8 mouse cellular contexts compared by ENCODE assay signal in genomic region chr7:82649081-82649445, GRCm38 (mm10). TPM values are rescaled to one million over a fixed set of nuclear protein-coding genes. Genes with fewer than 3 reads are reported as not detected.
DNase-seq lines count a peak whose midpoint lies in the region; ATAC-seq and TF ChIP-seq lines count a peak whose summit lies in the region.

No protein-coding gene starts in this region.

- ATAC-seq in heart, embryonic 11.5 days (replicated peaks; ENCODE audit: insufficient number of reproducible peaks, low FRiP score, low TSS enrichment), result no peak
- ATAC-seq in embryonic facial prominence, embryonic 11.5 days (replicated peaks; ENCODE audit: insufficient number of reproducible peaks, low FRiP score, low TSS enrichment, low read depth), result peak; percentile 30; the same call in 1 of the 2 replicates
- ATAC-seq in intestine, postnatal 0 days, result peak; percentile 85
- ATAC-seq in midbrain, postnatal 0 days (ENCODE audit: low FRiP score), result no peak; the same call in 1 of the 2 replicates
- no peak; the same call in 1 of the 2 replicates for ATAC-seq in cerebellum, adult (ENCODE audit: insufficient number of reproducible peaks, low FRiP score, low TSS enrichment)

- H3K27me3 ChIP-seq in heart, embryonic 11.5 days (ENCODE audit: control insufficient read depth, insufficient read depth, low read length), result no peaks in the 10 kb centered on the region
- no peaks in the 10 kb centered on the region for H3K27me3 ChIP-seq in embryonic facial prominence, embryonic 11.5 days (ENCODE audit: control insufficient read depth, insufficient read depth, low read length)
- no peaks in the 10 kb centered on the region for H3K27me3 ChIP-seq in intestine, postnatal 0 days (replicated peaks; ENCODE audit: control insufficient read depth, insufficient read depth, low read length)
- H3K27me3 ChIP-seq in midbrain, postnatal 0 days (ENCODE audit: insufficient read depth, low read length), result no peaks in the 10 kb centered on the region

- no peaks in the 10 kb centered on the region for H3K4me1 ChIP-seq in heart, embryonic 11.5 days (ENCODE audit: control insufficient read depth, insufficient read depth, low read length)
- H3K4me1 ChIP-seq in embryonic facial prominence, embryonic 11.5 days (ENCODE audit: control insufficient read depth, insufficient read depth, low read length), result no peaks in the 10 kb centered on the region; the same call in 1 of the 2 replicates
- H3K4me1 ChIP-seq in intestine, postnatal 0 days (replicated peaks; ENCODE audit: control insufficient read depth, insufficient read depth, low read length), result no peaks in the 10 kb centered on the region
- no peaks in the 10 kb centered on the region; the same call in 1 of the 2 replicates for H3K4me1 ChIP-seq in midbrain, postnatal 0 days (ENCODE audit: insufficient read depth, low read length)

- WGBS in heart, embryonic 11.5 days (ENCODE audit: insufficient replicate concordance), result 19% methylated on average over 6 of the region's 6 CpGs
- WGBS in embryonic facial prominence, embryonic 11.5 days, result 14% methylated on average over 6 of the region's 6 CpGs
- WGBS in intestine, postnatal 0 days, result 6% methylated on average over 6 of the region's 6 CpGs
- WGBS in midbrain, postnatal 0 days, result 22% methylated on average over 6 of the region's 6 CpGs

- DNase-seq in heart, postnatal 4 days, result no peak
- DNase-seq in CD4-positive, CD25-positive, alpha-beta regulatory T cell, adult 2 months (ENCODE audit: low read depth, low spot score), result peak; percentile 65
- no peak for DNase-seq in embryonic facial prominence, embryonic 11.5 days (ENCODE audit: low spot score)
- DNase-seq in midbrain, postnatal 0 days (ENCODE audit: low spot score), result no peak
- DNase-seq in gastrocnemius, postnatal 10 days, result no peak

- H3K36me3 ChIP-seq in heart, embryonic 11.5 days (ENCODE audit: control insufficient read depth, insufficient read depth, low read length), result peaks cover 2% of the 10 kb centered on the region; the same call in 1 of the 2 replicates
- no peaks in the 10 kb centered on the region for H3K36me3 ChIP-seq in embryonic facial prominence, embryonic 11.5 days (replicated peaks; ENCODE audit: control insufficient read depth, insufficient read depth, low read depth, low read length)
- H3K36me3 ChIP-seq in intestine, postnatal 0 days (ENCODE audit: control insufficient read depth, insufficient read depth), result peaks cover 3% of the 10 kb centered on the region; the same call in 1 of the 2 replicates
- H3K36me3 ChIP-seq in midbrain, postnatal 0 days (ENCODE audit: insufficient read depth, low read length), result peaks cover 6% of the 10 kb centered on the region; the same call in 1 of the 2 replicates

- peak overlapping the region; percentile 67 for H3K4me2 ChIP-seq in heart, embryonic 11.5 days
- H3K4me2 ChIP-seq in embryonic facial prominence, embryonic 11.5 days (ENCODE audit: low read depth, low read length), result peak overlapping the region; percentile 65
- peak overlapping the region; percentile 90 for H3K4me2 ChIP-seq in intestine, postnatal 0 days (replicated peaks; ENCODE audit: low read depth)
- H3K4me2 ChIP-seq in midbrain, postnatal 0 days (ENCODE audit: low read depth, low read length, poor library complexity, severe bottlenecking), result peak overlapping the region; percentile 64

- no peak for TF ChIP-seq CTCF in intestine, postnatal 0 days (IDR thresholded peaks at IDR 0.05; ENCODE audit: low read depth)
- no peak for TF ChIP-seq CTCF in midbrain, postnatal 0 days (IDR thresholded peaks at IDR 0.05)

- no peak overlapping the region for H3K27ac ChIP-seq in heart, embryonic 11.5 days (ENCODE audit: low read depth, low read length)
- no peak overlapping the region for H3K27ac ChIP-seq in embryonic facial prominence, embryonic 11.5 days (replicated peaks; ENCODE audit: low read depth, low read length)
- peak overlapping the region; percentile 88 for H3K27ac ChIP-seq in intestine, postnatal 0 days (ENCODE audit: low read depth, low read length)
- H3K27ac ChIP-seq in midbrain, postnatal 0 days (ENCODE audit: low read depth, low read length), result no peak overlapping the region

- peak overlapping the region; percentile 80 for H3K9ac ChIP-seq in heart, embryonic 11.5 days (ENCODE audit: low read depth, low read length)
- H3K9ac ChIP-seq in embryonic facial prominence, embryonic 11.5 days (replicated peaks; ENCODE audit: low read length), result peak overlapping the region; percentile 71
- peak overlapping the region; percentile 80; the same call in 1 of the 2 replicates for H3K9ac ChIP-seq in intestine, postnatal 0 days (ENCODE audit: low read depth, low read length)
- peak overlapping the region; percentile 69 for H3K9ac ChIP-seq in midbrain, postnatal 0 days (replicated peaks; ENCODE audit: low read length, poor library complexity, severe bottlenecking)

- no peaks in the 10 kb centered on the region for H3K9me3 ChIP-seq in heart, embryonic 11.5 days (replicated peaks; ENCODE audit: control insufficient read depth, low read length)
- no peaks in the 10 kb centered on the region for H3K9me3 ChIP-seq in embryonic facial prominence, embryonic 11.5 days (replicated peaks; ENCODE audit: control insufficient read depth, low read length)
- no peaks in the 10 kb centered on the region for H3K9me3 ChIP-seq in intestine, postnatal 0 days (ENCODE audit: control insufficient read depth)
- no peaks in the 10 kb centered on the region for H3K9me3 ChIP-seq in midbrain, postnatal 0 days (ENCODE audit: low read length)

- H3K4me3 ChIP-seq in heart, embryonic 11.5 days (ENCODE audit: low read depth, low read length), result peak overlapping the region; percentile 80
- peak overlapping the region; percentile 79 for H3K4me3 ChIP-seq in embryonic facial prominence, embryonic 11.5 days (ENCODE audit: low read depth, low read length)
- H3K4me3 ChIP-seq in intestine, postnatal 0 days (ENCODE audit: low read depth, low read length), result peak overlapping the region; percentile 82
- H3K4me3 ChIP-seq in midbrain, postnatal 0 days (ENCODE audit: low read depth, low read length), result peak overlapping the region; percentile 72

RNA-seq across cellular contexts. Expression of gene Efl1, which starts 0.6 kb away (rescaled TPM):
- 16.4 and 16.9 TPM in 2 replicates for polyA plus RNA-seq in heart, embryonic 11.5 days (2014; fragmentation: Nextera tagmentation; extraction: Ambion mirVana)
- 10 to 100 TPM; 13.6 to 15.0 TPM for total RNA-seq in heart, postnatal 4 days (2021)
- 23.2 and 24.0 TPM in 2 replicates for polyA plus RNA-seq in embryonic facial prominence, embryonic 11.5 days (2014; fragmentation: Nextera tagmentation; extraction: Ambion mirVana)
- polyA plus RNA-seq in intestine, postnatal 0 days (2015; fragmentation: Nextera tagmentation; extraction: Ambion mirVana), result 13.5 and 16.1 TPM in 2 replicates
- total RNA-seq in midbrain, postnatal 0 days (2014; rRNA removed), result 10.2 and 12.4 TPM in 2 replicates
- polyA plus RNA-seq in midbrain, postnatal 0 days (2015; fragmentation: Nextera tagmentation; extraction: Ambion mirVana), result 16.6 and 17.5 TPM in 2 replicates
- 10 to 100 TPM; 10.3 to 12.5 TPM for total RNA-seq in gastrocnemius, postnatal 10 days (2021)

RNA-seq across cellular contexts. Expression of gene Saxo2, which starts 0.7 kb away (rescaled TPM):
- polyA plus RNA-seq in heart, embryonic 11.5 days (2014; fragmentation: Nextera tagmentation; extraction: Ambion mirVana), result 5.6 and 6.0 TPM in 2 replicates
- total RNA-seq in heart, postnatal 4 days (2021), result 1 to 10 TPM; 2.8 to 3.0 TPM
- polyA plus RNA-seq in embryonic facial prominence, embryonic 11.5 days (2014; fragmentation: Nextera tagmentation; extraction: Ambion mirVana), result 6.0 and 7.0 TPM in 2 replicates
- 2.2 and 3.4 TPM in 2 replicates for polyA plus RNA-seq in intestine, postnatal 0 days (2015; fragmentation: Nextera tagmentation; extraction: Ambion mirVana)
- 26.6 and 28.9 TPM in 2 replicates for total RNA-seq in midbrain, postnatal 0 days (2014; rRNA removed)
- polyA plus RNA-seq in midbrain, postnatal 0 days (2015; fragmentation: Nextera tagmentation; extraction: Ambion mirVana), result 42.2 and 49.2 TPM in 2 replicates
- 1 to 10 TPM; 2.0 to 2.2 TPM for total RNA-seq in gastrocnemius, postnatal 10 days (2021)

Comparison
In these comparisons a context has a peak if more than half of its experiments do, and no peak if none do; other contexts are left out.
1. ATAC-seq: peak in embryonic facial prominence, embryonic 11.5 days (single experiment) and intestine, postnatal 0 days (single experiment); none in heart, embryonic 11.5 days (single experiment), midbrain, postnatal 0 days (single experiment) and cerebellum, adult (single experiment).
2. Peak in every context shown above with its lines, with median percentiles within 50 percentile points of each other: H3K4me2 ChIP-seq, H3K4me3 ChIP-seq and H3K9ac ChIP-seq.